Mouse (Mus musculus) erythroblast, embryonic 14.5 days (primary cell): ENCODE results near the gene Six3. TPM values are rescaled to one million over a fixed set of nuclear protein-coding genes. Genes with fewer than 3 reads are reported as not detected.

Experiments
- H3K27me3 ChIP-seq: 2 replicates; pipeline ENCODE4 v1.6.1; 2012; ENCODE audit warnings: inconsistent platforms; ENCODE audit not compliant: control insufficient read depth
- H3K36me3 ChIP-seq: 2 replicates; pipeline ENCODE4 v1.6.1; 2012; ENCODE audit warnings: mild to moderate bottlenecking, inconsistent platforms; ENCODE audit not compliant: control insufficient read depth
- H3K4me1 ChIP-seq: 2 replicates; pipeline ENCODE4 v1.6.1; 2012; ENCODE audit warnings: inconsistent platforms; ENCODE audit not compliant: control insufficient read depth
- H3K4me3 ChIP-seq: replicated peaks from 2 replicates; pipeline ENCODE3; 2012; ENCODE audit warnings: moderate library complexity, mild to moderate bottlenecking, inconsistent platforms
- H3K9me3 ChIP-seq: 2 replicates; pipeline ENCODE4 v1.6.1; 2012; ENCODE audit warnings: low read length, inconsistent platforms, mixed read lengths; ENCODE audit not compliant: control insufficient read depth
- GATA1 ChIP-seq: IDR thresholded peaks from 2 replicates; pipeline ENCODE4 v1.6.1; 2012; ENCODE audit warnings: low read length, inconsistent platforms, mixed read lengths
- TAL1 ChIP-seq: IDR thresholded peaks from 3 replicates; pipeline ENCODE4 v1.6.1; 2012; ENCODE audit warnings: low read length, inconsistent platforms, mixed read lengths
- polyA plus RNA-seq: library from polyadenylated mRNA; stranded (reverse); fragments of >175 nt; gene quantifications from 2 replicates; pipeline ENCODE4 v1.2.3, GENCODE M21; 2012

Gene Six3
- polyA plus RNA-seq, 1 experiment: not detected

GRCm38 (mm10) chr17:85623161-85624050 lies 10.0 kb downstream of the Six3 start:
- no peaks in the 10 kb centered on the region for H3K36me3 ChIP-seq
- no peaks in the 10 kb centered on the region for H3K4me1 ChIP-seq
- peaks cover 100% of the 10 kb centered on the region for H3K27me3 ChIP-seq
- TF ChIP-seq TAL1 (no peak), GATA1 (no peak)
- no peaks in the 10 kb centered on the region; the same call in 1 of the 2 replicates for H3K9me3 ChIP-seq
- H3K4me3 ChIP-seq: no peak overlapping the region

GRCm38 (mm10) chr17:85624051-85624420 lies 10.6 kb downstream of the Six3 start:
- Histone ChIP-seq H3K9me3 (no peaks in the 10 kb centered on the region; the same call in 1 of the 2 replicates), H3K27me3 (peaks cover 100% of the 10 kb centered on the region), H3K4me3 (no peak overlapping the region), H3K36me3 (no peaks in the 10 kb centered on the region), H3K4me1 (no peaks in the 10 kb centered on the region)
- TF ChIP-seq TAL1 (no peak), GATA1 (no peak)

GRCm38 (mm10) chr17:85624981-85625940 lies 11.9 kb downstream of the Six3 start:
- H3K27me3 ChIP-seq: peaks cover 100% of the 10 kb centered on the region

GRCm38 (mm10) chr17:85626091-85626860 lies 12.9 kb downstream of the Six3 start:
- H3K4me3 ChIP-seq: no peak overlapping the region
- TF ChIP-seq GATA1 (no peak), TAL1 (no peak)
- H3K4me1 ChIP-seq: no peaks in the 10 kb centered on the region
- H3K36me3 ChIP-seq: no peaks in the 10 kb centered on the region
- H3K27me3 ChIP-seq: peaks cover 97% of the 10 kb centered on the region
- no peaks in the 10 kb centered on the region; the same call in 1 of the 2 replicates for H3K9me3 ChIP-seq

More at GRCm38 (mm10) chr17:85624981-85625940, 11.9 kb downstream of the Six3 start:
- H3K9me3 ChIP-seq: no peaks in the 10 kb centered on the region; the same call in 1 of the 2 replicates
- no peaks in the 10 kb centered on the region for H3K36me3 ChIP-seq
- H3K4me3 ChIP-seq: no peak overlapping the region
- no peaks in the 10 kb centered on the region for H3K4me1 ChIP-seq
- no peak for TF ChIP-seq GATA1
- TF ChIP-seq TAL1: no peak

- Histone ChIP-seq H3K4me1 (no peaks in the 10 kb centered on the region), H3K27me3 (peaks cover 92% of the 10 kb centered on the region), H3K4me3 (no peak overlapping the region), H3K9me3 (no peaks in the 10 kb centered on the region; the same call in 1 of the 2 replicates), H3K36me3 (no peaks in the 10 kb centered on the region)
- TF ChIP-seq TAL1 (no peak), GATA1 (no peak)
Observed at GRCm38 (mm10) chr17:85627751-85628150, 14.3 kb downstream of the Six3 start.

- H3K4me3 ChIP-seq: no peak overlapping the region
- H3K27me3 ChIP-seq: peaks cover 83% of the 10 kb centered on the region
- no peaks in the 10 kb centered on the region for H3K9me3 ChIP-seq
- H3K36me3 ChIP-seq: no peaks in the 10 kb centered on the region
- H3K4me1 ChIP-seq: no peaks in the 10 kb centered on the region
- TF ChIP-seq GATA1 (no peak), TAL1 (no peak)
Observed at GRCm38 (mm10) chr17:85628811-85629210, 15.4 kb downstream of the Six3 start.

- H3K4me1 ChIP-seq: no peaks in the 10 kb centered on the region
- no peak for TF ChIP-seq TAL1
- TF ChIP-seq GATA1: no peak
- H3K9me3 ChIP-seq: no peaks in the 10 kb centered on the region
- no peak overlapping the region for H3K4me3 ChIP-seq
- H3K27me3 ChIP-seq: peaks cover 83% of the 10 kb centered on the region
- no peaks in the 10 kb centered on the region for H3K36me3 ChIP-seq
Observed at GRCm38 (mm10) chr17:85629396-85629795, 16.0 kb downstream of the Six3 start.

GRCm38 (mm10) chr17:85630296-85631050 lies 17.1 kb downstream of the Six3 start:
- H3K4me1 ChIP-seq: no peaks in the 10 kb centered on the region
- no peaks in the 10 kb centered on the region for H3K9me3 ChIP-seq
- no peak overlapping the region for H3K4me3 ChIP-seq
- H3K36me3 ChIP-seq: no peaks in the 10 kb centered on the region
- H3K27me3 ChIP-seq: peaks cover 74% of the 10 kb centered on the region
- TF ChIP-seq TAL1 (no peak), GATA1 (no peak)
